Mouse (Mus musculus) brain, embryonic 14.5 days (tissue): ENCODE measurements around the gene Fam173b.

Experiments
- CTCF ChIP-seq: fragments of 200-500 bp; IDR thresholded peaks from 2 replicates; pipeline ENCODE4 v1.5.1; 2012; ENCODE audit warnings: inconsistent platforms, mild to moderate bottlenecking, moderate library complexity, borderline replicate concordance; ENCODE audit not compliant: insufficient read depth, insufficient read length; ENCODE audit errors: extremely low read depth
- POLR2A ChIP-seq: fragments of 200-500 bp; IDR thresholded peaks from 2 replicates; pipeline ENCODE4 v1.6.1; 2012; ENCODE audit warnings: mild to moderate bottlenecking, inconsistent platforms, borderline replicate concordance; ENCODE audit not compliant: poor library complexity, insufficient read depth, insufficient read length, severe bottlenecking; ENCODE audit errors: extremely low read depth

GRCm38 (mm10) chr15:31594260-31594659 is 7.4 kb upstream of the Fam173b start:
- TF ChIP-seq POLR2A: no peak
- TF ChIP-seq CTCF: no peak
